Mouse (Mus musculus): ENCODE data around the gene Tctex1d2. TPM values are rescaled to one million over a fixed set of nuclear protein-coding genes. Genes with fewer than 3 reads are reported as not detected.

The Tctex1d2 gene
- polyA plus RNA-seq, 1 experiment from 2014 or later = 29.3 TPM

DNA sequence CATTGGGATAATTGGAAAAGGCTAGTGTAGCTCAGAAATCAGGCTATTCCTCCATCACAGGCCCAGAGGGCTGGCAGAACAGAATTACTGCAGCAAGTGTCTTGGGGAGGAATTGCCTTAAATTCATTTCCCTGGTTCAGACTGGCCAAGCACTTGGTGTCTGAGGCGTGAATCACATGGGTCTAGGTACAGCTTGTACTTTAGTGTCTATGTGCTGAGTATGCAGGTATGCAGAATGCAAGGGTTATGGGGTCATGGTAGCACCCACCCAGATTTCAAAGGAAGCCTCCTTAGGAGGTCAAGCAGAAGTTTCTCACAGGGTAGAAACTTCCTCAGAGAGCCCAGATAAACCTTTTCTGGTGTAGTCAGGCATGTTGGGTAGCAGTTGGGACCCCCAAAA lies 26.1 kb downstream of the Tctex1d2 start:
- no peaks in the 10 kb centered on the region for H3K9me3 ChIP-seq (ENCODE audit: control insufficient read depth, low read length)
- no peak overlapping the region for H3K4me3 ChIP-seq (ENCODE audit: control insufficient read depth in 1 of 2, insufficient read depth in 1 of 2, low read depth in 1 of 2, low read length in 2 of 2)
- ATAC-seq (ENCODE audit: insufficient number of reproducible peaks, insufficient read depth, low FRiP score, low read depth) = no peak
- no peak overlapping the region for H3K27ac ChIP-seq (replicated peaks in 1 of 2; ENCODE audit: control insufficient read depth in 1 of 2, insufficient read depth in 1 of 2, low read depth in 2 of 2, low read length in 2 of 2)
- WGBS = 96% methylated on average over 1 of the region's 1 CpGs
- no peak overlapping the region for H3K4me2 ChIP-seq (ENCODE audit: low read length)
- no peaks in the 10 kb centered on the region for H3K27me3 ChIP-seq (ENCODE audit: control insufficient read depth, insufficient read depth, low read length)
- no peak overlapping the region for H3K9ac ChIP-seq (ENCODE audit: low read length)
- H3K4me1 ChIP-seq (ENCODE audit: control insufficient read depth in 2 of 2, insufficient read depth in 2 of 2, low read length in 2 of 2) = peaks cover 0 to 9% of the 10 kb centered on the region in 2 experiments; a peak in 1 of 4 replicates
- 0 out of 2 replicates have a peak, but pooled peaks cover under 1% of the 10 kb centered on the region for H3K36me3 ChIP-seq (ENCODE audit: control insufficient read depth, insufficient read depth, low read length)

DNA sequence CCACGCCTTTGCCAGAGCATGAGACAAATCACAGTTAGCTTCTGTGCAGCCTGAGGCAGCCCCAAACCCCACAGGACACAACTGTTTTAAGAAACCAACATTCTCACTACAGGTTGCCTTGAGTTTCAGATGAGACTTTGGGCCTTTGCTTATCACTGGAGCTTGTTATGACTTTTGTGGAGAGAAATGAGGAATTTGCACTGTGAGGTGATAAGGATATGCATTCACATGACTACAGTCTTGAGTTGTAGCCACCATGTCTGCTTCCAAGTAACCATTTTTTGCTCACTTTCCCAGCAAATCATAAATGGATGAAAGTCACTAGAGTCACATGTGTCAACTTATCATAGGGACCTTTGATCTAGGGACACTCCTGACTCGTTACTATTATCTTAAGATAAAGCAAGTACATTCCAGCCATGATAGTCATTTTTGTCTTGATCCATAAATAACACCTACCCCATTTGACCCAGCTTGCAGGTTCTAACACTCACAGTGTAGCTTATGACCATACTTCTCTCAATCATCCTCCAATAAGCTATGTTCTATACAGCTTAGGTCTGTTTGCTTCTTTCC lies 27.1 kb downstream of the Tctex1d2 start:
- H3K27ac ChIP-seq (replicated peaks in 1 of 2; ENCODE audit: control insufficient read depth in 1 of 2, insufficient read depth in 1 of 2, low read depth in 2 of 2, low read length in 2 of 2) = no peak overlapping the region
- no peak for ATAC-seq (ENCODE audit: insufficient number of reproducible peaks, insufficient read depth, low FRiP score, low read depth)
- WGBS = 39% methylated on average over 2 of the region's 2 CpGs
- H3K4me2 ChIP-seq (ENCODE audit: low read length) = no peak overlapping the region
- peaks cover 2% of the 10 kb centered on the region; the same call in 1 of the 2 replicates for H3K36me3 ChIP-seq (ENCODE audit: control insufficient read depth, insufficient read depth, low read length)
- H3K9me3 ChIP-seq (ENCODE audit: control insufficient read depth, low read length) = no peaks in the 10 kb centered on the region
- no peak overlapping the region for H3K9ac ChIP-seq (ENCODE audit: low read length)
- H3K27me3 ChIP-seq (ENCODE audit: control insufficient read depth, insufficient read depth, low read length) = no peaks in the 10 kb centered on the region
- peaks cover 0 to 9% of the 10 kb centered on the region in 2 experiments; a peak in 1 of 4 replicates for H3K4me1 ChIP-seq (ENCODE audit: control insufficient read depth in 2 of 2, insufficient read depth in 2 of 2, low read length in 2 of 2)
- H3K4me3 ChIP-seq (ENCODE audit: control insufficient read depth in 1 of 2, insufficient read depth in 1 of 2, low read depth in 1 of 2, low read length in 2 of 2) = no peak overlapping the region

DNA sequence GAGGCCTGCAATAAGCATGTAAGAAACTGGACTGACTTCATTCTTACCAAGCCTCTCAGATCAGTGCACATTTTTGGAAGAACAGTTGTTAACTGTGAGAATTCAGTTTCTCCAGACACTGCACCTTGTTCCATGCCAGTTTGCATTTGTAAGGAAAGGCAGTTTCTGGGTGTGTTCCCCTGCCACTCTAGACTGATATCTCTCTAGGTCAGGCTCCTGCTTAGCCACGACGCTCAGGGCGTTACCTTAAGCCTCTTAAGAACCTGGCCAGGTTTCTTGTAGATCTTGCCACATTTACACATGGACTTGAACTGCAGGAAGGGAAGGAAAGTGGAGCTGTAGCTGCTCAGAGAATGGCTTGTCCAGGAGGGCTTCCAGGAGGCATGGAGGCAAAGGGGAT lies 30.2 kb downstream of the Tctex1d2 start:
- whole genome bisulfite sequencing = 78% methylated on average over 3 of the region's 3 CpGs
- Histone ChIP-seq H3K4me1 (ENCODE audit: control insufficient read depth in 2 of 2, insufficient read depth in 2 of 2, low read length in 2 of 2) (peaks cover 0 to 9% of the 10 kb centered on the region in 2 experiments; a peak in 1 of 4 replicates), H3K9me3 (ENCODE audit: control insufficient read depth, low read length) (no peaks in the 10 kb centered on the region), H3K36me3 (ENCODE audit: control insufficient read depth, insufficient read depth, low read length) (peaks cover 30% of the 10 kb centered on the region), H3K27me3 (ENCODE audit: control insufficient read depth, insufficient read depth, low read length) (no peaks in the 10 kb centered on the region), H3K4me3 (ENCODE audit: control insufficient read depth in 1 of 2, insufficient read depth in 1 of 2, low read depth in 1 of 2, low read length in 2 of 2) (no peak overlapping the region), H3K27ac (replicated peaks in 1 of 2; ENCODE audit: control insufficient read depth in 1 of 2, insufficient read depth in 1 of 2, low read depth in 2 of 2, low read length in 2 of 2) (no peak overlapping the region), H3K9ac (ENCODE audit: low read length) (no peak overlapping the region), H3K4me2 (ENCODE audit: low read length) (no peak overlapping the region)
- no peak for ATAC-seq (ENCODE audit: insufficient number of reproducible peaks, insufficient read depth, low FRiP score, low read depth)

DNA sequence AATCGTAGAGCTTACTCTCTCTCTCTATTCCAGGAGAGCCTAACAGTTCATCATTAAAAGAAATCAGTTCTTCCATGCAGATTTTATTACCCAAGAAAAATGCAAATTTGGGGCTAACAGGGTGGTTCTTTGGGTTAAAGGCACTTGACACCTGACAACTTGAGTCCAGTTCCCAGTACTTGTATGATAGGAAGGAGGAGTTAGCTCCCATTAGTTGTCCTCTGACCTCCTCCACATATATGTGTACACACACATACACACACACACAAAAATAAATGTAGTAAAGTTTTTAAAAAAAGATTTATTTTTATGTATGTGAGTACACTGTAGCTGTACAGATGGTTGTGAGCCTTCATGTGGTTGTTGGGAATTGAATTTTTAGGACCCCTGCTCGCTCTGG lies 30.6 kb downstream of the Tctex1d2 start:
- no peak overlapping the region for H3K27ac ChIP-seq (replicated peaks in 1 of 2; ENCODE audit: control insufficient read depth in 1 of 2, insufficient read depth in 1 of 2, low read depth in 2 of 2, low read length in 2 of 2)
- ATAC-seq (ENCODE audit: insufficient number of reproducible peaks, insufficient read depth, low FRiP score, low read depth) = no peak
- no peak overlapping the region for H3K9ac ChIP-seq (ENCODE audit: low read length)
- 96% methylated on average over 2 of the region's 2 CpGs for WGBS
- peaks cover 33% of the 10 kb centered on the region for H3K36me3 ChIP-seq (ENCODE audit: control insufficient read depth, insufficient read depth, low read length)
- H3K4me2 ChIP-seq (ENCODE audit: low read length) = no peak overlapping the region
- H3K4me3 ChIP-seq (ENCODE audit: control insufficient read depth in 1 of 2, insufficient read depth in 1 of 2, low read depth in 1 of 2, low read length in 2 of 2) = no peak overlapping the region
- H3K27me3 ChIP-seq (ENCODE audit: control insufficient read depth, insufficient read depth, low read length) = no peaks in the 10 kb centered on the region
- H3K9me3 ChIP-seq (ENCODE audit: control insufficient read depth, low read length) = no peaks in the 10 kb centered on the region
- peaks cover 0 to 9% of the 10 kb centered on the region in 2 experiments; a peak in 1 of 4 replicates for H3K4me1 ChIP-seq (ENCODE audit: control insufficient read depth in 2 of 2, insufficient read depth in 2 of 2, low read length in 2 of 2)

DNA sequence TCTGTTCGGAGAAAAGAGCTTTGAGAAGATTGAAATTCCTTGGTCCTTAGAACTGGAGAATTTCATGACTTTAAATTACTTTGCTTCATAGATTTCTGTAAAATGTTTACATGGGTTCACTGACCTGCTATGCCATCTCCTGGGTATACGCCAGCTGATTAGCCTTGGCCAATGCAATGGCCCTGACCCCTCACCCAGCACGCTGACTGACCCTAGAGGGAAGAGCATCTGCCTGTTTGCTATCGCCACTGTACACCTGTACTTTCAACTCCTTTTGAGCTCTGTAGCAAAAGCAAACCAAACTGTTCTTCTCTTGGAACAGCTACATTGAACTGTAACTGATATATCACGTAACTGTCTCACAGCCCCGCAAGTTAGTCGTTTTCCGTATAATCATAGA lies 33.6 kb downstream of the Tctex1d2 start:
- Histone ChIP-seq H3K4me2 (ENCODE audit: low read length) (no peak overlapping the region), H3K36me3 (ENCODE audit: control insufficient read depth, insufficient read depth, low read length) (peaks cover 52% of the 10 kb centered on the region), H3K4me1 (ENCODE audit: control insufficient read depth in 2 of 2, insufficient read depth in 2 of 2, low read length in 2 of 2) (no peaks in the 10 kb centered on the region), H3K4me3 (ENCODE audit: control insufficient read depth in 1 of 2, insufficient read depth in 1 of 2, low read depth in 1 of 2, low read length in 2 of 2) (no peak overlapping the region), H3K9ac (ENCODE audit: low read length) (no peak overlapping the region), H3K27me3 (ENCODE audit: control insufficient read depth, insufficient read depth, low read length) (no peaks in the 10 kb centered on the region), H3K9me3 (ENCODE audit: control insufficient read depth, low read length) (no peaks in the 10 kb centered on the region), H3K27ac (replicated peaks in 1 of 2; ENCODE audit: control insufficient read depth in 1 of 2, insufficient read depth in 1 of 2, low read depth in 2 of 2, low read length in 2 of 2) (no peak overlapping the region)
- WGBS = 94% methylated on average over 8 of the region's 8 CpGs
- no peak for ATAC-seq (ENCODE audit: insufficient number of reproducible peaks, insufficient read depth, low FRiP score, low read depth)

DNA sequence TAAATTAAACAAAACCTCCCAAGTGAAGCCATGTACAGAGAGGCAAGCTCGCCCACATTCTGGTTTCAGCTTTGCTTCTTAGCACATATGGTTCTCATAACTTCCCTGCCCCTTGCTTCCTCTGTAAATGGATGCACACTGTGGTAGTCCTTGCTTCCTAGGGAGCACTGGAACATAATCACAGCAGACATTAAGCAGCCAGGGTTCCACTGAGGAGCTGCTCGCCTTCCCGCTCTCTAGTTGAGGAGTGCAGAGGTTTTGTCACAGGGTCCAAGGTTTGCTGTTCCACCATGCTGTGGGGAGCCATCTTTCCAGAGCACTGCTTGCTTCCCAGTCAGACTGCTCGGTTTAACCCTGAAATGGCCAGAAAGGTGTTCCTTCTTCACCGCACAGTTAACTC lies 35.1 kb downstream of the Tctex1d2 start:
- no peaks in the 10 kb centered on the region for H3K9me3 ChIP-seq (ENCODE audit: control insufficient read depth, low read length)
- 91% methylated on average over 5 of the region's 5 CpGs for WGBS
- ATAC-seq (ENCODE audit: insufficient number of reproducible peaks, insufficient read depth, low FRiP score, low read depth) = no peak
- H3K4me2 ChIP-seq (ENCODE audit: low read length) = no peak overlapping the region
- H3K9ac ChIP-seq (ENCODE audit: low read length) = no peak overlapping the region
- no peaks in the 10 kb centered on the region for H3K27me3 ChIP-seq (ENCODE audit: control insufficient read depth, insufficient read depth, low read length)
- no peaks in the 10 kb centered on the region for H3K4me1 ChIP-seq (ENCODE audit: control insufficient read depth in 2 of 2, insufficient read depth in 2 of 2, low read length in 2 of 2)
- H3K27ac ChIP-seq (replicated peaks in 1 of 2; ENCODE audit: control insufficient read depth in 1 of 2, insufficient read depth in 1 of 2, low read depth in 2 of 2, low read length in 2 of 2) = no peak overlapping the region
- H3K36me3 ChIP-seq (ENCODE audit: control insufficient read depth, insufficient read depth, low read length) = peaks cover 60% of the 10 kb centered on the region
- H3K4me3 ChIP-seq (ENCODE audit: control insufficient read depth in 1 of 2, insufficient read depth in 1 of 2, low read depth in 1 of 2, low read length in 2 of 2) = no peak overlapping the region

DNA sequence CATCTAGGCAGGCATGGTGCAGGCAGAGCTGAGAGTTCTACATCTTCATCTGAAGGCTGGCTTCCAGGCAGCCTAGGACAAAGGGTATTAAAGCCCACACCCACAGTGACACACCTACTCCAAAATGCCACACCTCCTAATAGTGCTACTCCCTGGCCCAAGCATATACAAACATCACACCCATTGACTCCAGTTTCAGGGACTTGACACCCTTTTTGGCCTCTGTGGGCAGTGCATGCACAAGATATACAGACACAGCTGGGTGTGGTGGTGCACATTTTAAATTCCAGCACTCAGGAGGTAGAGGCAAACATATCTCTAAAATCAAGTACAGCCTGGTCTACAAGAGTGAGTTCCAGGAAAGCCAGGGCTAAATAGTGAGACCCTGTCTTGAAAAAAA lies 36.6 kb downstream of the Tctex1d2 start:
- H3K9me3 ChIP-seq (ENCODE audit: control insufficient read depth, low read length) = no peaks in the 10 kb centered on the region
- peaks cover 60% of the 10 kb centered on the region for H3K36me3 ChIP-seq (ENCODE audit: control insufficient read depth, insufficient read depth, low read length)
- no peaks in the 10 kb centered on the region for H3K27me3 ChIP-seq (ENCODE audit: control insufficient read depth, insufficient read depth, low read length)
- no peaks in the 10 kb centered on the region for H3K4me1 ChIP-seq (ENCODE audit: control insufficient read depth in 2 of 2, insufficient read depth in 2 of 2, low read length in 2 of 2)
- H3K4me2 ChIP-seq (ENCODE audit: low read length) = no peak overlapping the region
- H3K4me3 ChIP-seq (ENCODE audit: control insufficient read depth in 1 of 2, insufficient read depth in 1 of 2, low read depth in 1 of 2, low read length in 2 of 2) = no peak overlapping the region
- no peak overlapping the region for H3K27ac ChIP-seq (replicated peaks in 1 of 2; ENCODE audit: control insufficient read depth in 1 of 2, insufficient read depth in 1 of 2, low read depth in 2 of 2, low read length in 2 of 2)
- no peak overlapping the region for H3K9ac ChIP-seq (ENCODE audit: low read length)
- ATAC-seq (ENCODE audit: insufficient number of reproducible peaks, insufficient read depth, low FRiP score, low read depth) = no peak

DNA sequence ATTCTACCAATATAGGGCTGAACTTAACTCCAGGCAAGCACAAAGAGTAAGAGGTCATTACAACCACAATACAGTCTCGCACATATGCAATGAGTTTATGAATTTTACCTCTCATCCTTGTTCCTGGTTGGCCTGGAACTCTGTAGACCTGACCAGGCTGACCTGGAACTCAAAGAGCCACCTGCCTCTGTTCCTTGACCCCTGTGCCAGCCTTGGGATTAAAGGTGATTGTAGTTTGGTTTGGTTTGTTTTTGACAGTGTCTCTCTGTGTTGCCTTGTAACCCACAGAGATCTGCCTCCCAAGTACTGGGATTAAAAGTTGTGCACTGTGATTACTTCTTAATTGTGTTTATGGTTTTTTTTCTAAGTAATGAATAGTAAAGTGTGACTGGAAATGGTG lies 37.3 kb downstream of the Tctex1d2 start:
- peaks cover 59% of the 10 kb centered on the region for H3K36me3 ChIP-seq (ENCODE audit: control insufficient read depth, insufficient read depth, low read length)
- no peak overlapping the region for H3K4me2 ChIP-seq (ENCODE audit: low read length)
- no peak overlapping the region for H3K9ac ChIP-seq (ENCODE audit: low read length)
- no peaks in the 10 kb centered on the region for H3K27me3 ChIP-seq (ENCODE audit: control insufficient read depth, insufficient read depth, low read length)
- 94% methylated on average over 1 of the region's 1 CpGs for WGBS
- no peaks in the 10 kb centered on the region for H3K4me1 ChIP-seq (ENCODE audit: control insufficient read depth in 2 of 2, insufficient read depth in 2 of 2, low read length in 2 of 2)
- H3K27ac ChIP-seq (replicated peaks in 1 of 2; ENCODE audit: control insufficient read depth in 1 of 2, insufficient read depth in 1 of 2, low read depth in 2 of 2, low read length in 2 of 2) = no peak overlapping the region
- no peaks in the 10 kb centered on the region for H3K9me3 ChIP-seq (ENCODE audit: control insufficient read depth, low read length)
- no peak overlapping the region for H3K4me3 ChIP-seq (ENCODE audit: control insufficient read depth in 1 of 2, insufficient read depth in 1 of 2, low read depth in 1 of 2, low read length in 2 of 2)
- ATAC-seq (ENCODE audit: insufficient number of reproducible peaks, insufficient read depth, low FRiP score, low read depth) = no peak

Data from heart, embryonic 14.5 days (tissue).